Mouse (Mus musculus) liver, embryonic 14.5 days (tissue): ENCODE results near the gene Rcan1.

Experiments
- CTCF ChIP-seq: IDR thresholded peaks from 2 replicates; pipeline ENCODE4 v1.5.1; 2016; ENCODE audit warnings: antibody characterized with exemption, low read depth, control low read depth
- EP300 ChIP-seq: IDR thresholded peaks from 2 replicates; pipeline ENCODE4 v1.6.1; 2016; ENCODE audit warnings: antibody characterized with exemption, low read depth

DNA sequence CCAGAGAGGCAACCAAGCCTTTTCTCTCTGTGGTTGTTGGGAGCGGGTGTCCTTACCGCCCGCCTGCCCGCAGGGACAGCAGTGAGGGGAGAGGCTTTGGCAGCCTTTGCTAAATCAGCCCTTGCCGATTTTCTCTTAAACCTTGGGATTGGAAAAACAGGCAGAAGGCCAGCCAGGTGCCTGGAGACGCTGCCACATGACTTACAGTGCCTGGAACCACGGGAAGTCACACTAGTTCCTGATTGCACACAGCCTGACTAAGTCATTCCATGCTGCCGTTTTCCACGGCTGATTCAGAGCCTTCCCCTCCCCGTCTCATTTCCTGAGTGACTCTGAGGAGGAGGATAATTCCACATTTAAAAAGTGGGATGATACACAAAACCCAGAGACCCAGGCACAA lies 47.3 kb downstream of the Rcan1 start:
- TF ChIP-seq CTCF (no peak), EP300 (no peak)
